Mouse (Mus musculus): Measurements from ENCODE around the gene Onecut3. TPM values are rescaled to one million over a fixed set of nuclear protein-coding genes. Genes with fewer than 3 reads are reported as not detected.
A peak's percentile ranks its signal among the peaks of the same experiment; 100 is the strongest.

The Onecut3 gene
- polyA plus RNA-seq, 1 experiment from 2014 or later, result not detected

GRCm38 (mm10) chr10:80535071-80535470 is 40.4 kb downstream of the Onecut3 start:
- Histone ChIP-seq H3K4me2 (ENCODE audit: low read depth, low read length) (peak overlapping the region; percentile 16; the same call in 1 of the 2 replicates), H3K27ac (replicated peaks; ENCODE audit: low read depth, low read length) (no peak overlapping the region), H3K9me3 (ENCODE audit: control insufficient read depth, low read length) (no peaks in the 10 kb centered on the region), H3K36me3 (ENCODE audit: control insufficient read depth, insufficient read depth, low read length) (no peaks in the 10 kb centered on the region), H3K9ac (ENCODE audit: low read depth, low read length) (no peak overlapping the region), H3K4me3 (ENCODE audit: low read depth, low read length) (0 out of 2 replicates have a peak overlapping the region, but pooled peaks have one; percentile 6), H3K4me1 (ENCODE audit: control insufficient read depth, insufficient read depth, low read length) (no peaks in the 10 kb centered on the region), H3K27me3 (replicated peaks; ENCODE audit: control insufficient read depth, insufficient read depth, low read length) (peaks cover 34% of the 10 kb centered on the region)
- DNase-seq (ENCODE audit: low spot score) (no peak), ATAC-seq (ENCODE audit: low read depth) (no peak)
- WGBS, result 12% methylated on average over 14 of the region's 14 CpGs

DNA sequence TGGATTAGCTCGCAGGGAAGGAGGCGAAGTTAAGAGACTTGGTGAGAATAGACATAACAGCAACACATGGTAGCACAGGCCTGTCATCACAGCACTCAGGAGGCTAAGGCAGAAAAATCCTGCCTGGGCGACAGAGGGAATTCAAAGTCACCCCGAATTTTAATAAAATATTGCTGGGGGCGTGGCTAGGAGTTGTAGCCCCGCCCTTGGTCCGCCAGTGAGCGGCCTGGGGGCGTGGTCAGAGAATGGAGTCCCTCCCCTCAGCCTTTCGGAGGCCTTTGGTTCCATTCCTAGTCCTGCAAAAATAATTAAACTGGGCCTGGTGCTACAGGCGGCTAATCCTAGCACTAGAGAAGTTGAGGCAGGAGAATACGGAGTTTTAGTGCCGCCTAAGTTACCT is 41.1 kb downstream of the Onecut3 start:
- Histone ChIP-seq H3K4me2 (ENCODE audit: low read depth, low read length) (peak overlapping the region; percentile 16; the same call in 1 of the 2 replicates), H3K36me3 (ENCODE audit: control insufficient read depth, insufficient read depth, low read length) (no peaks in the 10 kb centered on the region), H3K9ac (ENCODE audit: low read depth, low read length) (no peak overlapping the region), H3K4me1 (ENCODE audit: control insufficient read depth, insufficient read depth, low read length) (no peaks in the 10 kb centered on the region), H3K4me3 (ENCODE audit: low read depth, low read length) (0 out of 2 replicates have a peak overlapping the region, but pooled peaks have one; percentile 6), H3K9me3 (ENCODE audit: control insufficient read depth, low read length) (no peaks in the 10 kb centered on the region), H3K27ac (replicated peaks; ENCODE audit: low read depth, low read length) (no peak overlapping the region), H3K27me3 (replicated peaks; ENCODE audit: control insufficient read depth, insufficient read depth, low read length) (peaks cover 34% of the 10 kb centered on the region)
- ATAC-seq (ENCODE audit: low read depth) (no peak), DNase-seq (ENCODE audit: low spot score) (no peak)
- WGBS, result 9% methylated on average over 13 of the region's 13 CpGs

GRCm38 (mm10) chr10:80538180-80538579 is 43.5 kb downstream of the Onecut3 start:
- no peaks in the 10 kb centered on the region for H3K9me3 ChIP-seq (ENCODE audit: control insufficient read depth, low read length)
- peaks cover 19% of the 10 kb centered on the region for H3K36me3 ChIP-seq (ENCODE audit: control insufficient read depth, insufficient read depth, low read length)
- H3K27ac ChIP-seq (replicated peaks; ENCODE audit: low read depth, low read length), result no peak overlapping the region
- H3K27me3 ChIP-seq (replicated peaks; ENCODE audit: control insufficient read depth, insufficient read depth, low read length), result peaks cover 34% of the 10 kb centered on the region
- H3K9ac ChIP-seq (ENCODE audit: low read depth, low read length), result no peak overlapping the region
- H3K4me2 ChIP-seq (ENCODE audit: low read depth, low read length), result no peak overlapping the region
- H3K4me1 ChIP-seq (ENCODE audit: control insufficient read depth, insufficient read depth, low read length), result no peaks in the 10 kb centered on the region
- DNase-seq (ENCODE audit: low spot score) (peak; percentile 30), ATAC-seq (ENCODE audit: low read depth) (no peak)
- WGBS, result 48% methylated on average over 5 of the region's 5 CpGs
- no peak overlapping the region for H3K4me3 ChIP-seq (ENCODE audit: low read depth, low read length)

- peaks cover 26% of the 10 kb centered on the region for H3K36me3 ChIP-seq (ENCODE audit: control insufficient read depth, insufficient read depth, low read length)
- no peaks in the 10 kb centered on the region for H3K9me3 ChIP-seq (ENCODE audit: control insufficient read depth, low read length)
- ATAC-seq (ENCODE audit: low read depth), result peak; percentile 64
- peaks cover 34% of the 10 kb centered on the region for H3K27me3 ChIP-seq (replicated peaks; ENCODE audit: control insufficient read depth, insufficient read depth, low read length)
- H3K27ac ChIP-seq (replicated peaks; ENCODE audit: low read depth, low read length), result no peak within 1 kb of the TSS
- peak within 1 kb of the TSS; percentile 38 for H3K4me2 ChIP-seq (ENCODE audit: low read depth, low read length)
- peak; percentile 67 for DNase-seq (ENCODE audit: low spot score)
- peak within 1 kb of the TSS; percentile 13 for H3K4me3 ChIP-seq (ENCODE audit: low read depth, low read length)
- H3K9ac ChIP-seq (ENCODE audit: low read depth, low read length), result no peak within 1 kb of the TSS
- WGBS, result 3% methylated on average over 27 of the region's 30 CpGs
- no peaks in the 10 kb centered on the region for H3K4me1 ChIP-seq (ENCODE audit: control insufficient read depth, insufficient read depth, low read length)
These were observed 44.2 kb downstream of the Onecut3 start, which contains the start of gene Atp8b3 for GRCm38 (mm10) chr10:80538710-80539394. Atp8b3 (minus strand) TSS chr10:80539124.

GRCm38 (mm10) chr10:80539493-80539892 is 44.9 kb downstream of the Onecut3 start:
- Histone ChIP-seq H3K27ac (replicated peaks; ENCODE audit: low read depth, low read length) (no peak overlapping the region), H3K4me3 (ENCODE audit: low read depth, low read length) (no peak overlapping the region), H3K4me2 (ENCODE audit: low read depth, low read length) (no peak overlapping the region), H3K27me3 (replicated peaks; ENCODE audit: control insufficient read depth, insufficient read depth, low read length) (peaks cover 34% of the 10 kb centered on the region), H3K9me3 (ENCODE audit: control insufficient read depth, low read length) (no peaks in the 10 kb centered on the region), H3K4me1 (ENCODE audit: control insufficient read depth, insufficient read depth, low read length) (no peaks in the 10 kb centered on the region), H3K9ac (ENCODE audit: low read depth, low read length) (no peak overlapping the region), H3K36me3 (ENCODE audit: control insufficient read depth, insufficient read depth, low read length) (peaks cover 32% of the 10 kb centered on the region)
- no peak for DNase-seq (ENCODE audit: low spot score)
- ATAC-seq (ENCODE audit: low read depth), result no peak
- 44% methylated on average over 5 of the region's 5 CpGs for WGBS

GRCm38 (mm10) chr10:80543873-80544272 is 49.2 kb downstream of the Onecut3 start:
- WGBS, result 94% methylated on average over 14 of the region's 14 CpGs
- Histone ChIP-seq H3K36me3 (ENCODE audit: control insufficient read depth, insufficient read depth, low read length) (peaks cover 76% of the 10 kb centered on the region), H3K4me1 (ENCODE audit: control insufficient read depth, insufficient read depth, low read length) (no peaks in the 10 kb centered on the region), H3K27me3 (replicated peaks; ENCODE audit: control insufficient read depth, insufficient read depth, low read length) (peaks cover 2% of the 10 kb centered on the region; the same call in 1 of the 2 replicates), H3K9me3 (ENCODE audit: control insufficient read depth, low read length) (no peaks in the 10 kb centered on the region), H3K4me2 (ENCODE audit: low read depth, low read length) (no peak overlapping the region), H3K27ac (replicated peaks; ENCODE audit: low read depth, low read length) (no peak overlapping the region), H3K9ac (ENCODE audit: low read depth, low read length) (no peak overlapping the region), H3K4me3 (ENCODE audit: low read depth, low read length) (no peak overlapping the region)
- DNase-seq (ENCODE audit: low spot score), result no peak
- no peak for ATAC-seq (ENCODE audit: low read depth)

DNA sequence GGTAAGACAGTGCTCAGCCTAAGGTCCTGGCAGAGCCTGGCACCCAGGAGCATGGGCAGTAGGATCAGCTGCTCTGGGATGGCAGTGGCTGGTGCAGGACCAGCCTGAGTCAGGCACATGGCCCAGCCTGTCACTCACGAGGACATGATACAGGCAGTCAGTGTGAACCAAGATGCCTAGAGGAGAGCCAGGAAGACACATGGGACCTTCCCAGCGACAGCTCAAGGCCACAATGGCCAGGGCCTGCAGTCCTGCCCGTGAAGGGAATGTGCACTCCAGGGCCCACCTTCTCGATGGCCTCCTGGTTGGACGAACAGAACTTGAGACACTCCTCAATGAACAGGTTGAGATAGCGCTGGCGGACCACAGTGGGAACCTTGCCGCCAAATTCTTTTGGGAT is 51.0 kb downstream of the Onecut3 start:
- H3K9me3 ChIP-seq (ENCODE audit: control insufficient read depth, low read length), result no peaks in the 10 kb centered on the region
- ATAC-seq (ENCODE audit: low read depth) (no peak), DNase-seq (ENCODE audit: low spot score) (no peak)
- WGBS, result 90% methylated on average over 8 of the region's 8 CpGs
- H3K9ac ChIP-seq (ENCODE audit: low read depth, low read length), result no peak overlapping the region
- no peaks in the 10 kb centered on the region for H3K4me1 ChIP-seq (ENCODE audit: control insufficient read depth, insufficient read depth, low read length)
- H3K4me3 ChIP-seq (ENCODE audit: low read depth, low read length), result no peak overlapping the region
- H3K27ac ChIP-seq (replicated peaks; ENCODE audit: low read depth, low read length), result no peak overlapping the region
- no peaks in the 10 kb centered on the region for H3K27me3 ChIP-seq (replicated peaks; ENCODE audit: control insufficient read depth, insufficient read depth, low read length)
- no peak overlapping the region for H3K4me2 ChIP-seq (ENCODE audit: low read depth, low read length)
- H3K36me3 ChIP-seq (ENCODE audit: control insufficient read depth, insufficient read depth, low read length), result peaks cover 91% of the 10 kb centered on the region

GRCm38 (mm10) chr10:80546945-80547344 is 52.3 kb downstream of the Onecut3 start:
- Histone ChIP-seq H3K4me3 (ENCODE audit: low read depth, low read length) (no peak overlapping the region), H3K36me3 (ENCODE audit: control insufficient read depth, insufficient read depth, low read length) (peaks cover 87% of the 10 kb centered on the region), H3K9me3 (ENCODE audit: control insufficient read depth, low read length) (no peaks in the 10 kb centered on the region), H3K27ac (replicated peaks; ENCODE audit: low read depth, low read length) (no peak overlapping the region), H3K9ac (ENCODE audit: low read depth, low read length) (no peak overlapping the region), H3K4me2 (ENCODE audit: low read depth, low read length) (no peak overlapping the region), H3K27me3 (replicated peaks; ENCODE audit: control insufficient read depth, insufficient read depth, low read length) (no peaks in the 10 kb centered on the region), H3K4me1 (ENCODE audit: control insufficient read depth, insufficient read depth, low read length) (no peaks in the 10 kb centered on the region)
- 96% methylated on average over 4 of the region's 4 CpGs for WGBS
- DNase-seq (ENCODE audit: low spot score), result no peak
- no peak for ATAC-seq (ENCODE audit: low read depth)

DNA sequence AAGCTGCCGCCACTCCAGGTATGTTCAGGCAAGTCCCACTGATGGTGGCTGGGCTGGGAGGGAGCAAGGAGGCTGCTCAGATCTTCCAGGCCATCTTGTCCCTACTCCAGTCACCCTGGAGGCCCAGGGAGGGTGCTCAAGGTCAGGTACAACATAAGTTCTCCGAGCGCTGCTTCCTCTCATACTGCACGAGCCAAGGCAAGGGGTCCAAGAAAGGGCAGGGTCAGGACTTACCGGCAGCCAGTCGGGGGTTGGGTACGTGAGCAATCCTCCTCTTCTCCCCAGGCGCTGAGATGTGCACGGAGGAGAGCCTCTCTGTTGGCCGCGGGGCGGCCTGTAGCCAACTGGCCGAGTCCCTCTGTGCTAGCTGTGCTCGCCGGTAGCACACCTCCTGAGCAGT is 52.9 kb downstream of the Onecut3 start:
- Histone ChIP-seq H3K9ac (ENCODE audit: low read depth, low read length) (no peak overlapping the region), H3K4me2 (ENCODE audit: low read depth, low read length) (no peak overlapping the region), H3K4me1 (ENCODE audit: control insufficient read depth, insufficient read depth, low read length) (no peaks in the 10 kb centered on the region), H3K27ac (replicated peaks; ENCODE audit: low read depth, low read length) (no peak overlapping the region), H3K9me3 (ENCODE audit: control insufficient read depth, low read length) (no peaks in the 10 kb centered on the region), H3K27me3 (replicated peaks; ENCODE audit: control insufficient read depth, insufficient read depth, low read length) (no peaks in the 10 kb centered on the region), H3K36me3 (ENCODE audit: control insufficient read depth, insufficient read depth, low read length) (peaks cover 81% of the 10 kb centered on the region), H3K4me3 (ENCODE audit: low read depth, low read length) (no peak overlapping the region)
- no peak for ATAC-seq (ENCODE audit: low read depth)
- no peak for DNase-seq (ENCODE audit: low spot score)
- 93% methylated on average over 15 of the region's 15 CpGs for WGBS
